Mouse (Mus musculus): ENCODE data around the gene Zpbp2.

GRCm38 (mm10) chr11:98510125-98510524, 40.8 kb upstream of the Zpbp2 start:
- no peak for TF ChIP-seq ZKSCAN1 (IDR thresholded peaks at IDR 0.05; ENCODE audit: low read depth, low read length)
- TF ChIP-seq ZMIZ1 (IDR thresholded peaks at IDR 0.05; ENCODE audit: low read depth, low read length) = no peak
- no peak for TF ChIP-seq CTCF (IDR thresholded peaks at IDR 0.05 in 2 of 3, conservative IDR thresholded peaks at IDR 0.05 in 1 of 3; ENCODE audit: control insufficient read depth in 1 of 3, insufficient read depth in 1 of 3, low read depth in 2 of 3, low read length in 3 of 3, poor library complexity in 1 of 3, severe bottlenecking in 1 of 3)
